Mouse (Mus musculus) forebrain, embryonic 14.5 days (tissue): ENCODE results near the gene Unc119b. TPM values are rescaled to one million over a fixed set of nuclear protein-coding genes. Genes with fewer than 3 reads are reported as not detected.

Experiments used
- ATAC-seq: fragments of 200-750 bp; cut with Nextera tagmentation; 2 replicates; pipeline ENCODE4 v1.8.0; 2017; ENCODE audit warnings: mild to moderate bottlenecking, moderate library complexity
- DNase-seq: peaks from one replicate; pipeline ENCODE4 v3.0.0-alpha.2; 2015; ENCODE audit warnings: low spot score
- H3K27ac ChIP-seq: fragments of 300-500 bp; sonication (generic); 2 replicates; pipeline ENCODE4 v1.5.1; 2014; ENCODE audit warnings: low read depth, mild to moderate bottlenecking, control low read depth, low read length, moderate library complexity
- H3K27me3 ChIP-seq: fragments of 300-500 bp; sonication (generic); replicated peaks from 2 replicates; pipeline ENCODE4 v1.6.1; 2014; ENCODE audit warnings: low read length, control low read depth, mixed read lengths; ENCODE audit not compliant: control insufficient read depth, insufficient read depth
- H3K36me3 ChIP-seq: fragments of 300-500 bp; sonication (generic); 2 replicates; pipeline ENCODE4 v1.6.1; 2014; ENCODE audit warnings: low read length, control low read depth; ENCODE audit not compliant: control insufficient read depth, insufficient read depth
- H3K4me1 ChIP-seq: fragments of 300-500 bp; sonication (generic); 2 replicates; pipeline ENCODE4 v1.6.1; 2014; ENCODE audit warnings: antibody characterized with exemption, low read length, control low read depth; ENCODE audit not compliant: control insufficient read depth, insufficient read depth
- H3K4me2 ChIP-seq: fragments of 300-500 bp; sonication (generic); 2 replicates; pipeline ENCODE4 v1.6.1; 2014; ENCODE audit warnings: mild to moderate bottlenecking, control low read depth, low read length
- H3K4me3 ChIP-seq: fragments of 300-500 bp; sonication (generic); 2 replicates; pipeline ENCODE4 v1.5.1; 2014; ENCODE audit warnings: low read depth, low read length, control low read depth
- H3K9ac ChIP-seq: fragments of 300-500 bp; sonication (generic); 2 replicates; pipeline ENCODE4 v1.6.1; 2014; ENCODE audit warnings: mild to moderate bottlenecking, low read length, control low read depth, moderate library complexity
- H3K9me3 ChIP-seq: fragments of 300-500 bp; sonication (generic); replicated peaks from 2 replicates; pipeline ENCODE4 v1.6.1; 2016; ENCODE audit warnings: low read length, control low read depth, mixed read lengths; ENCODE audit not compliant: control insufficient read depth
- WGBS: fragments of 180-500 bp; shearing (Covaris S2); extraction: QIAGEN DNeasy Blood & Tissue Kit; methylation state at CpG from one replicate; pipeline ENCODE4 v1.1.7; 2014; 5-methylcytosine and 5-hydroxymethylcytosine counted together
- polyA plus RNA-seq: library from polyadenylated mRNA; unstranded; fragments of >200 nt; fragmentation: Nextera tagmentation; extraction: Ambion mirVana; gene quantifications from 2 replicates; pipeline ENCODE4 v1.2.1, GENCODE M21; 2014

Gene Unc119b
- polyA plus RNA-seq, 1 experiment from 2014 or later, result 35.4 TPM

DNA sequence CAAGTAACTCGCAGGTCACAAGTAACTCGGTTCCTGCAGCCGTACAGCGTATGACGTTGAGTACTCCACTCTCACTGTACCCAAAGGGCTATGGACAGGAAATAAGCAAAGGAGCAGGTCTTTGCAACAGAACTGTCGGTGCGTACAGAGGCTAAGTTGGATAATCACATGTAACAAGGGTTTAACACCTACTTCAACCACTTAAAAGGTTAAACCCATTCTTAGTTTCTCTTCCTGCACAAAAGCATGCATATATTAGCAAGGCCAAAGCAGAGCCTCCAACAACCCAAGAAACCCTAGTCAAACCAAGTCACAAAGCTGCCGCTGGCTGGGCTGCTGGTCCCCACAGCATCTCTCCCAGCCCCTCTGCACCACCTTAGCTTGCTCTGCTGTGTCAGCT, 2.3 kb downstream of the Unc119b start:
- H3K9me3 ChIP-seq, result no peaks in the 10 kb centered on the region
- no peak overlapping the region for H3K4me2 ChIP-seq
- ATAC-seq, result no peak
- WGBS, result 90% methylated on average over 8 of the region's 8 CpGs
- H3K4me1 ChIP-seq, result peaks cover 8% of the 10 kb centered on the region
- H3K27me3 ChIP-seq, result no peaks in the 10 kb centered on the region
- H3K4me3 ChIP-seq, result no peak overlapping the region
- DNase-seq, result no peak
- no peak overlapping the region for H3K27ac ChIP-seq
- no peak overlapping the region for H3K9ac ChIP-seq
- H3K36me3 ChIP-seq, result peaks cover 29% of the 10 kb centered on the region

DNA sequence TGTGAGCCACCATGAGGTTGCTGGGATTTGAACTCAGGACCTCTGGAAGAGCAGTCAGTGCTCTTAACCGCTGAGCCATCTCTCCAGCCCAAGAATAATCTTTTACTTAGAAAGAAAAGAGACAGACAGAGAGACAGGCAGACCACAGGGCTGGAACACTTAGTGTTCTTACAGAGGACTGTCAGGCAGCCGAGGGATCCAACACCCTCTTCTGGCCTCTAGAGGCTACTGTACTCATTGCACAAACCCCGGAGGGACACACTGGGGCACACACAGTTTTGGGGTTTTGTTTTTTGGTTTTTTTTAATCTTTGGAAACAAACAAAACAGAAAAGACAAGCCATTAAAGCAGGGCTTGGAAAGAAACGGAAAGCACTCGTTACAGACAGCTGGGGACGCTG, 5.4 kb downstream of the Unc119b start:
- DNase-seq (no peak), ATAC-seq (no peak)
- H3K4me1 ChIP-seq, result peaks cover 8% of the 10 kb centered on the region
- no peak overlapping the region for H3K4me2 ChIP-seq
- no peak overlapping the region for H3K4me3 ChIP-seq
- no peaks in the 10 kb centered on the region for H3K9me3 ChIP-seq
- H3K27ac ChIP-seq, result no peak overlapping the region
- H3K27me3 ChIP-seq, result no peaks in the 10 kb centered on the region
- WGBS, result 80% methylated on average over 6 of the region's 6 CpGs
- H3K36me3 ChIP-seq, result peaks cover 55% of the 10 kb centered on the region
- no peak overlapping the region for H3K9ac ChIP-seq

- Histone ChIP-seq H3K4me2 (no peak overlapping the region), H3K4me3 (no peak overlapping the region), H3K9me3 (no peaks in the 10 kb centered on the region), H3K9ac (no peak overlapping the region), H3K36me3 (peaks cover 65% of the 10 kb centered on the region), H3K27me3 (no peaks in the 10 kb centered on the region), H3K27ac (no peak overlapping the region), H3K4me1 (no peaks in the 10 kb centered on the region)
- DNase-seq (no peak), ATAC-seq (no peak)
- 94% methylated on average over 22 of the region's 22 CpGs for WGBS
These were observed 7.2 kb downstream of the Unc119b start for GRCm38 (mm10) chr5:115127421-115128179.

DNA sequence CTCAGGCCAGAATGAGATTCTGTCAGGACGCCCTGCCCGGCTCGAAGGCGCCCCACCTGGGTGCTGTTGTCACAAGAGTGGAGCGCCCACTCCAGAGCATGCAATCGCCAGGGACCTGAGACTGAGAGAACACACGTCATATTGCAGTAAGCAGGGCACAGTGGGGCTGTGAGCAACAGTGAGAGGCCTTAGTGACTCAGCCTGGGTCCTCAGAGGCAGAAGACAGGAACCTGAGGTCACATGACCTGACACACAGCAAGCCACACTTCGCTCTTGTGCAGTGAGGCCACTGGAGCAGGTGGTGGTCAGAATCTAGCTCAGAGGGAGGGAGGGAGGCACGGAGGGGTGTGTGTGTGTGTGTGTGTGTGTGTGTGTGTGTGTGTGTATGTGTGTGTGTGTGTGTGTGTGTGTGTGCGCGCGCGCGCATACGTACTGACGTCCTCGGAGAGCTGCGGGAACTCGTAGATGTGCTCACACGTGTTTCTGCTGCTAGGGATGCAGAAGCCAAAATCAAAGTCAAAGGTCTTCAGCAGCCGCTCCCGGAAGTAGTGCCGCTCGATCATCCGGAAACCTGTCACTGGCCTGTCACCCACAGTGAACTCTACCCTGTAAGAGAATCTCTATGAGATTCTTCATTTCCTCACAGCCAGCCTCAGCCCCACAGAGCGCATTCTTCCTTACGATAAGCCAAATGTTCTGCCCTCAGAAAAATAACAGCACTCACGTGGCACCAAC, 8.0 kb downstream of the Unc119b start:
- no peaks in the 10 kb centered on the region for H3K27me3 ChIP-seq
- H3K36me3 ChIP-seq, result peaks cover 65% of the 10 kb centered on the region
- H3K9me3 ChIP-seq, result no peaks in the 10 kb centered on the region
- H3K4me2 ChIP-seq, result no peak overlapping the region
- no peak overlapping the region for H3K27ac ChIP-seq
- WGBS, result 93% methylated on average over 28 of the region's 28 CpGs
- no peak for ATAC-seq
- DNase-seq, result no peak
- H3K9ac ChIP-seq, result no peak overlapping the region
- no peak overlapping the region for H3K4me3 ChIP-seq
- H3K4me1 ChIP-seq, result no peaks in the 10 kb centered on the region

- Histone ChIP-seq H3K4me2 (no peak overlapping the region), H3K4me1 (no peaks in the 10 kb centered on the region), H3K9me3 (no peaks in the 10 kb centered on the region), H3K27me3 (no peaks in the 10 kb centered on the region), H3K4me3 (no peak overlapping the region), H3K36me3 (peaks cover 64% of the 10 kb centered on the region), H3K27ac (peak overlapping the region; percentile 29), H3K9ac (no peak overlapping the region)
- whole genome bisulfite sequencing, result 22% methylated on average over 24 of the region's 24 CpGs
- peak; percentile 88 for DNase-seq
- peak; percentile 82 for ATAC-seq
These were observed 9.4 kb downstream of the Unc119b start for GRCm38 (mm10) chr5:115125211-115125871.

- Histone ChIP-seq H3K36me3 (peaks cover 58% of the 10 kb centered on the region), H3K27ac (no peak overlapping the region), H3K9me3 (no peaks in the 10 kb centered on the region), H3K4me2 (no peak overlapping the region), H3K27me3 (no peaks in the 10 kb centered on the region), H3K9ac (no peak overlapping the region), H3K4me1 (no peaks in the 10 kb centered on the region), H3K4me3 (no peak overlapping the region)
- over 99% methylated on average over 6 of the region's 6 CpGs for WGBS
- DNase-seq, result no peak
- ATAC-seq, result no peak
These were observed 10.1 kb downstream of the Unc119b start for GRCm38 (mm10) chr5:115124690-115125089.

GRCm38 (mm10) chr5:115120978-115121377, 13.8 kb downstream of the Unc119b start:
- peaks cover 24% of the 10 kb centered on the region for H3K36me3 ChIP-seq
- H3K9me3 ChIP-seq, result no peaks in the 10 kb centered on the region
- peak; percentile 59 for DNase-seq
- H3K27me3 ChIP-seq, result no peaks in the 10 kb centered on the region
- no peak overlapping the region for H3K4me3 ChIP-seq
- H3K4me1 ChIP-seq, result no peaks in the 10 kb centered on the region
- no peak overlapping the region for H3K4me2 ChIP-seq
- 61% methylated on average over 5 of the region's 5 CpGs for WGBS
- ATAC-seq, result no peak
- no peak overlapping the region for H3K27ac ChIP-seq
- no peak overlapping the region for H3K9ac ChIP-seq

- DNase-seq (peak; percentile 64), ATAC-seq (peak; percentile 89)
- Histone ChIP-seq H3K4me1 (no peaks in the 10 kb centered on the region), H3K4me3 (peak within 1 kb of the TSS; percentile 51), H3K9ac (peak within 1 kb of the TSS; percentile 75), H3K27me3 (no peaks in the 10 kb centered on the region), H3K4me2 (peak within 1 kb of the TSS; percentile 62), H3K36me3 (peaks cover 11% of the 10 kb centered on the region), H3K27ac (peak within 1 kb of the TSS; percentile 10; the same call in 1 of the 2 replicates), H3K9me3 (no peaks in the 10 kb centered on the region)
- WGBS, result 1% methylated on average over 39 of the region's 39 CpGs
These were observed 15.7 kb downstream of the Unc119b start, which contains the start of gene Acads for GRCm38 (mm10) chr5:115118961-115119570. TSS of gene Acads (minus strand) at chr5:115119346.
